Mouse (Mus musculus) lung, postnatal 14 days (tissue): ENCODE measurements around the gene Ablim2.
A peak's percentile ranks its signal among the peaks of the same experiment; 100 is the strongest.

Source experiments
- DNase-seq: peaks from one replicate; pipeline ENCODE4 v3.0.0; 2021

Gene Ablim2

DNA sequence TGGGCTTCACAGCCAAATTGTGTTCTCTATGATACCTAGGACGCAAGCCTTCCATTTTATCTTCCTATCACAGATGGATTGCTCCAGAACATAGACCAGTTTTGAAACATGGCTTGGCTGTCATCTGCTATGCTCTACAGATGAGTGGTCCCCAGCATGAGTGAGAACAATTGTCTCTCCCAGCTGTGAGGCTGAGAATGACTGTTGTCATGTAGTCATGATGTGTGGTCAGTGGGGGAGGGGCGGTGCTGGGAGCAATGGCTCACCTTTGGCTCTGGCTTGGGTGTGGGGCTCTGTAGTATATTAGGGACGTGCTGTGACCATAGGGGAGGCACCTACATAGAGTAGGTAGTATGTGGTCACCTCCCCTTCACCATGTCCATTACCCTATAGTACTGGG is 60.2 kb downstream of the Ablim2 start:
- DNase-seq: no peak

- no peak for DNase-seq
Measured at GRCm38 (mm10) chr5:35822721-35823120, 65.0 kb downstream of the Ablim2 start.

DNA sequence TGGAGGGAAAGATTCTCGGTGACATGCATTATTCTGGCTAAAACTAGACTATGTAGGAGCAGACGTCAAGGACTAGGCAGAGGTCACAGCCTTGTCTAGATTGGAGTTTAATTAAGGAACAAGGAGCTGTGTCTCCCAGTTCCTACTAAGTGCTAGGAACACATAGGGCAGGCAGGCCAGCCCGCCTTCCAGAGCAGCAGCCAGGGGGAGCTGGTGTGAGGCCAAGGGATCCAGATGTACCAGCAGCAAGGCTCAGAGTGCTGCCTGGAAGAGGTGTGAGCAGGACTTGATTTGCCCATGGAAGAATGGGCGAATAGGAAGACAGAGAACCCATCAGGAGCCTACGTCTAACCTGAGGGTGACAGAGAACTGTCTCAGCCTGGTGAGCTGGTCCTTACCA is 68.8 kb downstream of the Ablim2 start:
- no peak for DNase-seq

GRCm38 (mm10) chr5:35827075-35827474 is 69.4 kb downstream of the Ablim2 start:
- no peak for DNase-seq

GRCm38 (mm10) chr5:35827856-35828255 is 70.2 kb downstream of the Ablim2 start:
- no peak for DNase-seq

GRCm38 (mm10) chr5:35830101-35830500 is 72.4 kb downstream of the Ablim2 start:
- no peak for DNase-seq

DNA sequence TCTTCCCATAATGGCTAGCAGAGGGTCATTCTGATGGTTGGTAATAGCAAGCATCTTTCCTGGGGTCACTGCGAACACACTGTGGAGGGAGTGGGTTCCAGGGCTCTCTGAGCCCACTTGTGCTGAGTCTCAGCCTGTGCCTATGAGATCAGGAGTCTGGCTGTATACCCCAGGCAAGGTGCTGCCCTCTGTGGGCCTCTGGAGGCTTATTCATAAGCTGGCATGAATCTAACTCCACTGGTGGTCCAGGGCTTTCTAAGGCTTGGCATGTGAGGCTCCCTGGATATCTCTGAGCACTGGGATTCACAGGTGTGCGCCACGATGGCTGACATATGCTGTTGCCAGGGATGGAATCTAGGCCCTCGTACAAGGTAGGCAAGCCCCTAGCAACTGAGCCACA is 76.2 kb downstream of the Ablim2 start:
- DNase-seq: no peak

GRCm38 (mm10) chr5:35836992-35837391 is 79.3 kb downstream of the Ablim2 start:
- DNase-seq: no peak

GRCm38 (mm10) chr5:35839262-35839661 is 81.6 kb downstream of the Ablim2 start:
- no peak for DNase-seq

DNA sequence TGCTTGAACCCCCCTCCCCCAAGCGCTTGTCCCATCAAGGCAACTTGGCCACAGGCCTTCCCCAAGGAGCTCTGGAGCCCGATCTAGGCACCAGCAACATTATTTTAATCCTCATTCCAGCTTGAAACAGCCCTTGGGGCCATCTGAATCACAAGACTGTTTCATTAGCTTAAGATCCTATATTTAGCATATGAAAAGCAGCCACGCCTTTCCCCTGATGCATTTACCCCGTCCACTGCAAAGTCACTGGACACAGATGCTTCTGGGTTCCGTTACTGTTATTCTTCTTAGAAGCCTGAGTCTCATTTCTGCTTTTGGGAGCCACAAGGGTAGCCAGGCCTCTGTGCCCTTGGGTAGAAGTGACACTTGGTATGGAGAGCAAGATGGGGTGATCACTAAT is 93.8 kb downstream of the Ablim2 start:
- DNase-seq: no peak

DNA sequence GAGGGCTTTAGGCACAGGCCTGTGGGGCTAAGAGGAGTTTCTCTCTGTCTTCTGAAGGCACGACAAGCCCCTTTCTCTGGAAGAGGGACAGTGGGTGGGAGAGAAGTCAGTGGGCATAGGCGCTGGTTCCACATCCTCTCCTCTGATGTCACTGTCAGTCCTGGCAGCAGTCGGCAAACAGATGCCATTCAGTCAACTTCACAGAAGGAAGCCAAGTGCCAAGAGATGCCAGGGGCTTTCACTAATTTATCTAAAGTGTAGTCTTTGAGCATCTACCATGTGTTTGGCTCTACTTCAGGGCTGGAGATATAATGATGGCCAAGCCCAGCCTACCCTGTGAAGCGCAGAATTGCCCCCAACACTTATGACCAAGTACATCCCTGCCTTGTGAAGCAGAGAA is 95.8 kb downstream of the Ablim2 start:
- no peak for DNase-seq

DNA sequence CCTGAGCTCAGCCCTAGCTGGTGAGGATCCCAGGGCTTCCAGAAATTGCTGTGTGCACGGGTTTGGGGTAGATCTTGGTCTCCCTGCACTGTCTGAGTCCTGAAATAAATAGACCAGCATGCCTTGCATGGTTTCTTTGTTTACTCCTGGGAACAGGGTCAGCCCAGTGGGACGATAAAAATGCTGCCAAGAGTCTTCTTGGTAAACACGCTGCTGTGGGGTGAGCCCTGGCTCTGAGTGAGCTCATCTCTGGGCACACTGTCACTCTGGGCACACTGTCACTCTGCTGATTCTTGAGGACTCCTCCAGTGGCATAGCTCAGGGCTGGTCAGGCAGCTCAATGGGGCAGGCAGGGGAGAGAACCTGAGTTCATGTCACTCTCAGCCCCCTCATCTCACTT is 98.6 kb downstream of the Ablim2 start:
- DNase-seq: no peak

GRCm38 (mm10) chr5:35858069-35858468 is 100.4 kb downstream of the Ablim2 start:
- peak; percentile 71 for DNase-seq

- DNase-seq: no peak
Measured at GRCm38 (mm10) chr5:35861456-35861855, 103.8 kb downstream of the Ablim2 start.

DNA sequence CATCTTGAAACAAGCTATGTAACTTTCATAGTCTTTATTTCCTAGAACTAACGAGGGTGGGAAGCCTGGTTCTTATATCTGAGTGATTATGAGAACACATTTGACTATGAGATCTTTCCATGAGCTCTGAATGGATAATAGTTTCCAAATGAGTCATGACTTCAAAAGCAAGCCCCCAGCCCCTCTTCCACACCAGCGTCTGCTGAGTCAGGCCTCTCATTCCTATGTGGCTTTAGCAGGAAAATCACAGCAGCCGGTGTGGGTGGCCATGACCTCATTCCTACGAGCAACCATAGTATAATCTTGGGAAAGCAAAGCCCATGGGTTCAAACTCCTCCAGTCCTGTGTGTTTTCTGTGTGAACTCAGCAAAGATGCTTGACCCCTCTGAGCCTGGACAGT is 112.3 kb downstream of the Ablim2 start:
- no peak for DNase-seq

- peak; percentile 76 for DNase-seq
Measured at GRCm38 (mm10) chr5:35870408-35871012, 112.8 kb downstream of the Ablim2 start.

DNA sequence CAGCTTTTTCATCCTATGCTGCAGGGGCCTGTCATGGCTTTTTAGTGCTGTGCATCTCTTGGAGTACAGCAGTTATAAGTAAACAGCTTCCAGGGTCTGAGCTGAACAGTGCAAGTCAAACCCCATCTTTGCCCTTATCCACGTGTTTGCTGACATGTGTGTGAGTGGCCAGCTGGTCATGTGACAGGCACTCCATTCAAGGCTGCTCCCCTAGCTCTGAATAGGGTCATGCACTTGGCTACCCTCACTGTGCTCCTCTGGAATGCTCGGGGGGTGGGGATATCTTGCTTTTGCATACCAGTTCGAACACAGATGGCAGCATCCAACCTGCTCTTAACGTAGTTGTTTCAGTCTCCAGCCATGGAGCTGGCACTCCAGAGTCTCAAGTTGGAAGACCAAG is 115.7 kb downstream of the Ablim2 start:
- no peak for DNase-seq

- DNase-seq: no peak
Measured at GRCm38 (mm10) chr5:35876236-35876635, 118.6 kb downstream of the Ablim2 start.

- no peak for DNase-seq
Measured at GRCm38 (mm10) chr5:35879199-35879598, 121.5 kb downstream of the Ablim2 start.

DNA sequence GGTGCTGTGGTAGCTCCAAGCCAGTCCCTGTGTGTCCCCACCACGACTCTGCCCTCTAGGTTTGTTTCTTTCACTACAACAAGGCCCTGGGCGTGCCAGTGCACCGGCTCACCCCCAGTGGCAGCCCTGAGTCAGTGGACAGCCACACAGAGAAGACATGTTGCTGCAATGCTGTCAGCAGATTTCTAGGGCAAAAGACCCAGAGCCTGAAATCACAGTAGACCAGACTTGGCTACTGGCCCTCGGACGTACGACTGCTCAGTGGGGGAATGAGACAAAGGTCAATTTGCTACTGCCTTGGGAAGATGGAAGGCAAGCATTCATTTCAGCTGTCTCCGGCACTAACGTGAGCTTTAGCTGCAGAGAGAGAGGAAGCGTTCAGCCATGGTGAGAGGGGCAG is 124.7 kb downstream of the Ablim2 start:
- no peak for DNase-seq

DNA sequence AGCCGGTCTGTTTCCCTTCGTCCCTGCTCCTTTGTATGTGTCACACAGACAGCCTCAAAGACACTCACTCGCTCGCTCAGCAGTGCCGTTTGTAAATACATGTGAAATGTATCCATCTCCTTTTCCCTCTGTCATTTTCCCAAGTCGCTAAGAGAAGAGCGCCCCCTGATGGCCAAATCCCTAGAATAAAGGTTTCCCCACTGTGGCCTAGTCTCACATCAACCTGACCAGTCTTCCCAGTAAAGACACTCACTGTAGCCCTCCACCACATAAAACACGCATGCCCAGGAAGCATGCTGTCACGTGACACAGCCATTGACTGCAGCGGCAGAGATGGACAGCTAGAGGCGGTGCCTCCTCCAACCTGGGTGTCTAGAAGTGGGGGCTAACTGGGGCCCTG is 126.6 kb downstream of the Ablim2 start:
- DNase-seq: peak; percentile 65

DNA sequence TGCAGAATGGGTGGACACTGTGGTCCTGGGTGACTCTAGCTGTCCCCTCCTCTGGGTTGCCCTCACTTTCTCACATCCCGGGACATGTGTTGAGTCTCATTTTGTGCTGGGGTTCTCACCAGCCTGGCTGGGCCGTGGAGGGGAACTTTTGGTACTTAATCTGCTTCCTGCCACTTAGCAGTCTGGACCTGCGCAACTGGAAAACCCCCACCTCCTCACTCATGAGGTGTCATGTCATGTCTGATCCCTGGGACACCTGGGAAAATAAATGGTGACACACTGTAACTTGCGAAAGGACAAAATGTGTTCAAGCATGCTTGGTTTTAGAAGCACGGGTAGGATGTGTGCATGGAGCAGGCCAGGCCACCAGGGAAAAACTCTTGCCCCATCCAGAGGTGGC is 127.0 kb downstream of the Ablim2 start:
- DNase-seq: no peak

DNA sequence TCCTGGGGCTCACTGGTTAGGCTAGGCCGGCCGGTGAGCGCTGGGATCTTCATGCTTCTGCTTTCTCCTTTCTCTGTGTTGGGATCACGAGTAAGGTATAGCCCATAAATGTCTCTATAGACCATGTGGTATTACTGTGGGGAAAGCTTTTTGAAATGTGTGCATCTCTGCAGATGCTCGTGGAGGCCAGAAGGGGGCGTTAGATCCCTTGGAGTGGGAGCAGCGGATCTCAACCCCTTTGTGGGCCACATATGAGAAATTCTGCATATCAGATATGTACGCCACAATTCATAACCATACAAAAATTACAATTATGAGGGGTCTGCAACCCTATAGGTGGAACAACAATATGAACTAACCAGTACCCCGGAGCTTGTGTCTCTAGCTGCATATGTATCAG is 131.3 kb downstream of the Ablim2 start:
- DNase-seq: peak; percentile 37

- no peak for DNase-seq
Measured at GRCm38 (mm10) chr5:35889641-35890040, 132.0 kb downstream of the Ablim2 start.

GRCm38 (mm10) chr5:35890985-35891730 is 133.5 kb downstream of the Ablim2 start:
- no peak for DNase-seq
